Mouse (Mus musculus): ENCODE data around the gene Ppp1r13l. TPM values are rescaled to one million over a fixed set of nuclear protein-coding genes. Genes with fewer than 3 reads are reported as not detected.

Gene Ppp1r13l
- polyA plus RNA-seq, 1 experiment from 2014 or later = 6.4 TPM

- DNase-seq (ENCODE audit: low spot score) (peak; percentile 85), ATAC-seq (replicated peaks; ENCODE audit: low FRiP score) (no peak)
- 3% methylated on average over 18 of the region's 18 CpGs for WGBS
- no peaks in the 10 kb centered on the region for H3K9me3 ChIP-seq (ENCODE audit: control insufficient read depth, low read length)
- peaks cover under 1% of the 10 kb centered on the region; the same call in 1 of the 2 replicates for H3K27me3 ChIP-seq (ENCODE audit: control insufficient read depth, insufficient read depth, low read length)
- no peak overlapping the region for H3K9ac ChIP-seq (ENCODE audit: low read length)
- H3K4me1 ChIP-seq (replicated peaks; ENCODE audit: control insufficient read depth, insufficient read depth, low read length) = peaks cover 11% of the 10 kb centered on the region; the same call in 1 of the 2 replicates
- no peak overlapping the region for H3K27ac ChIP-seq (ENCODE audit: low read depth, low read length)
- H3K36me3 ChIP-seq (ENCODE audit: control insufficient read depth, insufficient read depth, low read length) = no peaks in the 10 kb centered on the region
- H3K4me3 ChIP-seq (ENCODE audit: low read depth, low read length) = no peak overlapping the region
- no peak overlapping the region for H3K4me2 ChIP-seq (ENCODE audit: low read depth, low read length, severe bottlenecking)
These were observed 4.3 kb downstream of the Ppp1r13l start for GRCm38 (mm10) chr7:19363881-19364280.

- ATAC-seq (replicated peaks; ENCODE audit: low FRiP score) (no peak), DNase-seq (ENCODE audit: low spot score) (no peak)
- H3K36me3 ChIP-seq (ENCODE audit: control insufficient read depth, insufficient read depth, low read length) = no peaks in the 10 kb centered on the region
- H3K4me1 ChIP-seq (replicated peaks; ENCODE audit: control insufficient read depth, insufficient read depth, low read length) = peaks cover 13% of the 10 kb centered on the region; the same call in 1 of the 2 replicates
- no peaks in the 10 kb centered on the region for H3K9me3 ChIP-seq (ENCODE audit: control insufficient read depth, low read length)
- no peak overlapping the region for H3K4me2 ChIP-seq (ENCODE audit: low read depth, low read length, severe bottlenecking)
- peaks cover 4% of the 10 kb centered on the region; the same call in 1 of the 2 replicates for H3K27me3 ChIP-seq (ENCODE audit: control insufficient read depth, insufficient read depth, low read length)
- WGBS = 86% methylated on average over 4 of the region's 4 CpGs
- no peak overlapping the region for H3K9ac ChIP-seq (ENCODE audit: low read length)
- H3K4me3 ChIP-seq (ENCODE audit: low read depth, low read length) = no peak overlapping the region
- H3K27ac ChIP-seq (ENCODE audit: low read depth, low read length) = no peak overlapping the region
These were observed 5.8 kb downstream of the Ppp1r13l start for GRCm38 (mm10) chr7:19365376-19365775.

- H3K27me3 ChIP-seq (ENCODE audit: control insufficient read depth, insufficient read depth, low read length) = peaks cover 4% of the 10 kb centered on the region; the same call in 1 of the 2 replicates
- H3K4me2 ChIP-seq (ENCODE audit: low read depth, low read length, severe bottlenecking) = no peak overlapping the region
- 0 out of 2 replicates have a peak, but pooled peaks cover 2% of the 10 kb centered on the region for H3K4me1 ChIP-seq (replicated peaks; ENCODE audit: control insufficient read depth, insufficient read depth, low read length)
- H3K27ac ChIP-seq (ENCODE audit: low read depth, low read length) = no peak overlapping the region
- DNase-seq (ENCODE audit: low spot score) (peak; percentile 67), ATAC-seq (replicated peaks; ENCODE audit: low FRiP score) (no peak)
- H3K9me3 ChIP-seq (ENCODE audit: control insufficient read depth, low read length) = no peaks in the 10 kb centered on the region
- H3K36me3 ChIP-seq (ENCODE audit: control insufficient read depth, insufficient read depth, low read length) = no peaks in the 10 kb centered on the region
- WGBS = 27% methylated on average over 16 of the region's 16 CpGs
- no peak overlapping the region for H3K9ac ChIP-seq (ENCODE audit: low read length)
- H3K4me3 ChIP-seq (ENCODE audit: low read depth, low read length) = no peak overlapping the region
These were observed 8.8 kb downstream of the Ppp1r13l start for GRCm38 (mm10) chr7:19368380-19368779.

GRCm38 (mm10) chr7:19369823-19370425 is 10.4 kb downstream of the Ppp1r13l start:
- WGBS = 12% methylated on average over 46 of the region's 46 CpGs
- ATAC-seq (replicated peaks; ENCODE audit: low FRiP score) (peak; percentile 86), DNase-seq (ENCODE audit: low spot score) (peak; percentile 86)
- H3K4me1 ChIP-seq (replicated peaks; ENCODE audit: control insufficient read depth, insufficient read depth, low read length) = 0 out of 2 replicates have a peak, but pooled peaks cover 2% of the 10 kb centered on the region
- peak overlapping the region; percentile 34 for H3K4me3 ChIP-seq (ENCODE audit: low read depth, low read length)
- H3K27me3 ChIP-seq (ENCODE audit: control insufficient read depth, insufficient read depth, low read length) = peaks cover 4% of the 10 kb centered on the region; the same call in 1 of the 2 replicates
- peak overlapping the region; percentile 70 for H3K9ac ChIP-seq (ENCODE audit: low read length)
- no peaks in the 10 kb centered on the region for H3K9me3 ChIP-seq (ENCODE audit: control insufficient read depth, low read length)
- no peak overlapping the region for H3K27ac ChIP-seq (ENCODE audit: low read depth, low read length)
- H3K4me2 ChIP-seq (ENCODE audit: low read depth, low read length, severe bottlenecking) = peak overlapping the region; percentile 74
- no peaks in the 10 kb centered on the region for H3K36me3 ChIP-seq (ENCODE audit: control insufficient read depth, insufficient read depth, low read length)

- WGBS = 86% methylated on average over 2 of the region's 2 CpGs
- no peaks in the 10 kb centered on the region for H3K36me3 ChIP-seq (ENCODE audit: control insufficient read depth, insufficient read depth, low read length)
- H3K4me1 ChIP-seq (replicated peaks; ENCODE audit: control insufficient read depth, insufficient read depth, low read length) = 0 out of 2 replicates have a peak, but pooled peaks cover 2% of the 10 kb centered on the region
- no peak overlapping the region for H3K9ac ChIP-seq (ENCODE audit: low read length)
- H3K9me3 ChIP-seq (ENCODE audit: control insufficient read depth, low read length) = no peaks in the 10 kb centered on the region
- H3K27me3 ChIP-seq (ENCODE audit: control insufficient read depth, insufficient read depth, low read length) = peaks cover 4% of the 10 kb centered on the region; the same call in 1 of the 2 replicates
- H3K27ac ChIP-seq (ENCODE audit: low read depth, low read length) = no peak overlapping the region
- H3K4me2 ChIP-seq (ENCODE audit: low read depth, low read length, severe bottlenecking) = no peak overlapping the region
- no peak for ATAC-seq (replicated peaks; ENCODE audit: low FRiP score)
- no peak for DNase-seq (ENCODE audit: low spot score)
- H3K4me3 ChIP-seq (ENCODE audit: low read depth, low read length) = no peak overlapping the region
These were observed 13.8 kb downstream of the Ppp1r13l start for GRCm38 (mm10) chr7:19373367-19373766.

GRCm38 (mm10) chr7:19375368-19375767 is 15.8 kb downstream of the Ppp1r13l start:
- 87% methylated on average over 18 of the region's 18 CpGs for WGBS
- H3K9ac ChIP-seq (ENCODE audit: low read length) = no peak overlapping the region
- ATAC-seq (replicated peaks; ENCODE audit: low FRiP score) (no peak), DNase-seq (ENCODE audit: low spot score) (no peak)
- no peaks in the 10 kb centered on the region for H3K36me3 ChIP-seq (ENCODE audit: control insufficient read depth, insufficient read depth, low read length)
- no peak overlapping the region for H3K4me3 ChIP-seq (ENCODE audit: low read depth, low read length)
- H3K27ac ChIP-seq (ENCODE audit: low read depth, low read length) = no peak overlapping the region
- H3K4me1 ChIP-seq (replicated peaks; ENCODE audit: control insufficient read depth, insufficient read depth, low read length) = no peaks in the 10 kb centered on the region
- no peaks in the 10 kb centered on the region for H3K9me3 ChIP-seq (ENCODE audit: control insufficient read depth, low read length)
- no peaks in the 10 kb centered on the region for H3K27me3 ChIP-seq (ENCODE audit: control insufficient read depth, insufficient read depth, low read length)
- no peak overlapping the region for H3K4me2 ChIP-seq (ENCODE audit: low read depth, low read length, severe bottlenecking)

GRCm38 (mm10) chr7:19376019-19376418 is 16.5 kb downstream of the Ppp1r13l start:
- Histone ChIP-seq H3K9ac (ENCODE audit: low read length) (no peak overlapping the region), H3K36me3 (ENCODE audit: control insufficient read depth, insufficient read depth, low read length) (no peaks in the 10 kb centered on the region), H3K4me3 (ENCODE audit: low read depth, low read length) (no peak overlapping the region), H3K4me1 (replicated peaks; ENCODE audit: control insufficient read depth, insufficient read depth, low read length) (no peaks in the 10 kb centered on the region), H3K4me2 (ENCODE audit: low read depth, low read length, severe bottlenecking) (no peak overlapping the region), H3K27me3 (ENCODE audit: control insufficient read depth, insufficient read depth, low read length) (no peaks in the 10 kb centered on the region), H3K27ac (ENCODE audit: low read depth, low read length) (no peak overlapping the region), H3K9me3 (ENCODE audit: control insufficient read depth, low read length) (no peaks in the 10 kb centered on the region)
- DNase-seq (ENCODE audit: low spot score) (no peak), ATAC-seq (replicated peaks; ENCODE audit: low FRiP score) (no peak)
- WGBS = 86% methylated on average over 4 of the region's 4 CpGs

GRCm38 (mm10) chr7:19378049-19378448 is 18.5 kb downstream of the Ppp1r13l start:
- 74% methylated on average over 8 of the region's 8 CpGs for WGBS
- Histone ChIP-seq H3K27ac (ENCODE audit: low read depth, low read length) (no peak overlapping the region), H3K9ac (ENCODE audit: low read length) (no peak overlapping the region), H3K27me3 (ENCODE audit: control insufficient read depth, insufficient read depth, low read length) (no peaks in the 10 kb centered on the region), H3K9me3 (ENCODE audit: control insufficient read depth, low read length) (no peaks in the 10 kb centered on the region), H3K36me3 (ENCODE audit: control insufficient read depth, insufficient read depth, low read length) (no peaks in the 10 kb centered on the region), H3K4me3 (ENCODE audit: low read depth, low read length) (no peak overlapping the region), H3K4me2 (ENCODE audit: low read depth, low read length, severe bottlenecking) (no peak overlapping the region), H3K4me1 (replicated peaks; ENCODE audit: control insufficient read depth, insufficient read depth, low read length) (no peaks in the 10 kb centered on the region; the same call in 1 of the 2 replicates)
- no peak for ATAC-seq (replicated peaks; ENCODE audit: low FRiP score)
- no peak for DNase-seq (ENCODE audit: low spot score)

All from forebrain, embryonic 11.5 days (tissue).